Mouse (Mus musculus) T-helper 2 cell (primary cell): ENCODE results near the gene Fbxo42.

Experiments used
- in situ Hi-C: fragments of 300-600 bp; cut with MboI, MseI; formaldehyde crosslinking; loops from one replicate; pipeline ENCODE4 v1.15.1; 2025; ENCODE audit warnings: high pct_unique_total_duplicates

The Fbxo42 gene

DNA sequence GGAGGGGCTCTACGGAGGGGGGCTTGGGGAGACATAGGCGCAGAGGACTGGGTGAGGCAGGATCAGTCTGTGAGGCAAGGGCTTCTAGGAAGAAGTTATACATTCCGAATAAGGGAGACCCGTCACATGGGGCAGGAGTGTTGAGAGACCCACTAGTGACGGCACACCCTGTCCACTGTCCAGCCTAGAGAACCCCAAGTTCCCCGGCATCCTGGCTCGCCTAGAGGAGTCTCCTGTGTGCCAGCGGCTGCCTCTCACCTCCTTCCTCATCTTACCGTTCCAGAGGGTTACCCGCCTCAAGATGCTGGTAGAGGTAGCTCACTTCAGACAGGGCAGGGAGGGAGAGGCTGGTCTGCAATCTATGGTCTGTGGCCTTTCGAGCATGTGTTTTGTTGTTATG, 101.7 kb downstream of the Fbxo42 start:
- in situ Hi-C loops: no loop called here

- in situ Hi-C loops: no loop called here
Observed at GRCm38 (mm10) chr4:141251071-141251470, 103.4 kb downstream of the Fbxo42 start.

DNA sequence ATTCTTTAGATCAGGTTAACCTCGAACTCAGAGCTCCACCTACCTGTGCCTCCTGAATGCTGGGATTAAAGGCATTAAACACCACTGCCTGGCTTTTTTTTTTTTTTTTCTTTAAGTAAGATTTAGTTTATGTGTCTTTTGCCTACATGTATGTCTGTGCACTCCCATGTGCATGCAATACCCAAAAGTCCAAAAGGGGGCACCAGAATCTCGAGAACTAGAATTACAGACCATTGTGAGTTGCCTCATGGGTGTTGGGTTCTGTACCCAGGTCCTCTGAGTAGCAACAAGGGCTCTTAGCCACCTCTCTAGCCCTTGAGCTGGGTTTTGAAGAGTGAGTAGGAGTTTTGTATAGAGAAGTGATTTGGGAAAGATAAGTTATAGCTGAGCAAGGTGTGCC, 104.9 kb downstream of the Fbxo42 start:
- in situ Hi-C loops: no loop called here
